Mouse (Mus musculus): Measurements from ENCODE around the gene Mkln1. TPM values are rescaled to one million over a fixed set of nuclear protein-coding genes. Genes with fewer than 3 reads are reported as not detected.

The Mkln1 gene
- polyA plus RNA-seq, 1 experiment from 2014 or later = 152 TPM

DNA sequence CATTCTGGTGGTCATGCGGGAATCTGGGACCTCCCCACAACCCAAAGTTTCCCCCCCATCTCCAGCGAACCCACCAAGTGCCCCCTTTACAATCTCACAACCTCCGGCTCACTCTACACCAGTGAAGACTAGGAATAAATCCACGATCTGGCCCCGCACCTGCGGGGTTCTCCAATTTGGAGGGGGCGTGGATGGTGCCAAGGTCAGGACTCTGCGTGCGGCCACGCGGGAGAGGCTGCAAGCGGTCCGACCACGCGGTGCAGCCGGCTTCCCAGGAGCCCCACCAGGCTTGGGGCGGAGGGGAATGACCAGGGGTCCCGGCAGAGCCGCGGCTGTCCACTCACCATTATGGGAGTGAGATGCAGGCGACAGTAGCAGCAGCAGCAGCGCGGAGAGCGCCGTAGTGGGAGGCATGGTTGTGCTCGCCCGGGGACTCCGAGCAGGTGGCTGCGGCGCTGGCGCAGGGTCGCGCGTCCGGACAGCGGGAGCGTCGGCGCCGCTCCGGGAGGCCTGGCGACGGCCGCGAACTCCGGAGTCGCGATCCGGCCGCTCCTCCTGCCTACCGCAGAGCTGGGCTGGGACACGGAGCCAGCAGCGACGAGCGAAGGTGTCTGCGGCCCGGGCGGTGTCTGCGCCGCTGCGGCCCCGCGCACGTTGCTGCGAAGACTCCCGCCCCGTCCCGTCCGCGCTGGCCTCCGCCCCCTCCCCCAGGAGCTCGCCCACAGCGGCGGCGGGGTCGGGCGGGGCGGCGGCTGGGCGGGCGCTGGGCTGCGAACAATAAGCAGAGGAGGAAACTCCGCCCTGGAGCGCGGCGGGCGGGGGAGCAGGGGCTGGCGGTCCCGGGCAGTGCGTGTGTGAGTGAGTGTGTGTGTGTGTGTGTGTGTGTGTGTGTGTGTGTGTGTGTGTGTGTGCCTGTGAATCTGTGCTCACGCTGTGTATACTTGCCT lies 165.0 kb downstream of the Mkln1 start, which contains the start of gene Podxl:
TSS of gene Podxl (minus strand) at position 747 of the 947 bp plus-strand sequence.
- peak within 1 kb of the TSS; percentile 99 for H3K4me2 ChIP-seq (replicated peaks)
- no peaks in the 10 kb centered on the region for H3K27me3 ChIP-seq
- H3K27ac ChIP-seq (replicated peaks) = peak within 1 kb of the TSS; percentile 72
- no peaks in the 10 kb centered on the region for H3K36me3 ChIP-seq
- H3K9ac ChIP-seq (replicated peaks) = peak within 1 kb of the TSS; percentile 88
- peak within 1 kb of the TSS; percentile 90 for H3K4me3 ChIP-seq
- H3K9me3 ChIP-seq = no peaks in the 10 kb centered on the region
- H3K4me1 ChIP-seq = peaks cover 42% of the 10 kb centered on the region
- WGBS = under 1% methylated on average over 75 of the region's 91 CpGs
- ATAC-seq (replicated peaks) = peak; percentile 85

DNA sequence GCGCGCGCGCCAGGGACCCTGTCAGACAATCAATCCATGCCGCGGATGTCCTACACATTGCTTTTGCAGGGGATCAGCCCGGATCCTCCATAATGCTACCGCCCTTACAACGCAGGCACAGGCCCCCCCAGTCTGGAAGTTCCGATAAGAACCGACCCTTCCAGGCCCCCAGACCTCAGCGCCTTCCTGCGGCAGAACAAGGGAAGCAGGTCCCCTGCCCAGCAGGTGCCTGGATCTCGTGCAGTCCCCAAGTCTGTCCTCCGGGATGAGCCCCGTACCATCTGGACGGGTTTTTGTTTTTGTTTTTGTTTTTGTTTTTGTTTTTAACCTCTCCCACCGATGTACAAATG lies 165.6 kb downstream of the Mkln1 start:
- WGBS = under 1% methylated on average over 18 of the region's 18 CpGs
- H3K4me3 ChIP-seq = peak overlapping the region; percentile 90
- H3K27ac ChIP-seq (replicated peaks) = peak overlapping the region; percentile 72
- H3K4me1 ChIP-seq = peaks cover 42% of the 10 kb centered on the region
- H3K4me2 ChIP-seq (replicated peaks) = peak overlapping the region; percentile 99
- ATAC-seq (replicated peaks) = peak; percentile 44; the same call in 1 of the 2 replicates
- H3K36me3 ChIP-seq = no peaks in the 10 kb centered on the region
- peak overlapping the region; percentile 88 for H3K9ac ChIP-seq (replicated peaks)
- no peaks in the 10 kb centered on the region for H3K27me3 ChIP-seq
- no peaks in the 10 kb centered on the region for H3K9me3 ChIP-seq

DNA sequence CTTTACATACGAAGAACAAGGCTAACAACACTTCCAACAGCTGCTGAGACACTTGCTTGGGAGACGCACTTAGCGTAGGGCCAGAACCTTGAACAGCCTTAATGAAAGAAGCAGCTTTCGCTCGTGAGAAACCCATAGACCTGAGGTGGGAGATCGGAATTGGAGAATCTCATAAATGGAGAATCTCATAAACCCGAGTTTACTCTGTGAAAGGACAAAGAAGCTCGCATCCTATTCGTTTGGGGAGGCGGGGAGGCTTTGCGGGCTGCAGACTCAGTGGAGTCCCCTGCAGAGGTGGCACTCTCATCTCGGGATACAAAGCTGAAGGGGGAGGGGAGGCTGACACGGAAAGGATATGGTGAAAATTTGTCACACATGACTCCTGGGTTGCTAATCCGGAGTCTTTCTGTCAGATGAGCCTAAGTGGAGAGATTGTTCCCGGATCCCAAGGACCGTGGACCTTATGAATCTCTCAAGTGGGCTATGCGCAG lies 166.4 kb downstream of the Mkln1 start:
- Histone ChIP-seq H3K4me2 (replicated peaks) (peak overlapping the region; percentile 99), H3K27ac (replicated peaks) (0 out of 2 replicates have a peak overlapping the region, but pooled peaks have one; percentile 1), H3K4me3 (peak overlapping the region; percentile 90), H3K36me3 (no peaks in the 10 kb centered on the region), H3K9me3 (no peaks in the 10 kb centered on the region), H3K9ac (replicated peaks) (peak overlapping the region; percentile 88), H3K27me3 (no peaks in the 10 kb centered on the region), H3K4me1 (peaks cover 42% of the 10 kb centered on the region)
- 4% methylated on average over 17 of the region's 17 CpGs for WGBS
- ATAC-seq (replicated peaks) = no peak

Other genes starting within 250 kb of the Mkln1 start
- gene Podxl, start 165.2 kb downstream of the Mkln1 start, polyA plus RNA-seq (2015; fragmentation: Nextera tagmentation; extraction: Ambion mirVana) = 11.5 and 12.7 TPM in 2 replicates